Mouse (Mus musculus) adrenal gland, adult 2 months (tissue): ENCODE data around the gene Rundc3b. TPM values are rescaled to one million over a fixed set of nuclear protein-coding genes. Genes with fewer than 3 reads are reported as not detected.
A peak's percentile ranks its signal among the peaks of the same experiment; 100 is the strongest.

Source experiments
- DNase-seq: peaks from one replicate; pipeline ENCODE4 v3.0.0; 2021
- long read RNA-seq: library from polyadenylated mRNA; stranded (forward); transcript quantifications from one replicate; pipeline ENCODE4 v2.0.0, GENCODE M21; 2021
- polyA plus RNA-seq: library from polyadenylated mRNA; depleted of rRNA; stranded (reverse); fragments of >200 nt; gene quantifications from 2 replicates; pipeline ENCODE4 v1.2.3, GENCODE M21; 2012; rRNA removed
- total RNA-seq, 2 experiments: library from RNA; stranded (reverse); gene quantifications; 2 replicates each; pipeline ENCODE4 v1.2.3; 2021

Gene Rundc3b
- total RNA-seq, result 1 to 10 TPM; 3.8 to 6.0 TPM
- 1.8 and 1.9 TPM in 2 replicates for polyA plus RNA-seq
- long read RNA-seq, partial matches to known transcripts, result 0 of 2 reads
- long read RNA-seq, other reads (novel, unspliced or antisense), result 0 of 2 reads

- DNase-seq, result peak; percentile 96
Measured at GRCm38 (mm10) chr5:8622596-8623231, at the start of gene Rundc3b. TSS of gene Rundc3b (minus strand) at chr5:8622952.

GRCm38 (mm10) chr5:8669606-8670005 lies 46.9 kb upstream of the Rundc3b start:
- DNase-seq, result no peak

GRCm38 (mm10) chr5:8667758-8668474 lies 45.2 kb upstream of the Rundc3b start:
- no peak for DNase-seq

- DNase-seq, result no peak
Measured at GRCm38 (mm10) chr5:8664678-8665077, 41.9 kb upstream of the Rundc3b start.

GRCm38 (mm10) chr5:8660738-8661151 lies 38.0 kb upstream of the Rundc3b start:
- DNase-seq, result no peak

GRCm38 (mm10) chr5:8659911-8660737 lies 37.4 kb upstream of the Rundc3b start, which contains the start of gene Abcb1a:
TSS of gene Abcb1a (plus strand) at chr5:8660077.
- peak; percentile 84 for DNase-seq

GRCm38 (mm10) chr5:8652085-8652484 lies 29.3 kb upstream of the Rundc3b start:
- no peak for DNase-seq

- DNase-seq, result no peak
Measured at GRCm38 (mm10) chr5:8648774-8649173, 26.0 kb upstream of the Rundc3b start.

GRCm38 (mm10) chr5:8648300-8648699 lies 25.5 kb upstream of the Rundc3b start:
- DNase-seq, result no peak

GRCm38 (mm10) chr5:8634489-8634975 lies 11.8 kb upstream of the Rundc3b start:
- peak; percentile 64 for DNase-seq

- DNase-seq, result no peak
Measured at GRCm38 (mm10) chr5:8632901-8633300, 10.1 kb upstream of the Rundc3b start.

GRCm38 (mm10) chr5:8622071-8622595 lies 619 bp downstream of the Rundc3b start:
- peak; percentile 85 for DNase-seq

- no peak for DNase-seq
Measured at GRCm38 (mm10) chr5:8571118-8571517, 51.6 kb downstream of the Rundc3b start.

- no peak for DNase-seq
Measured at GRCm38 (mm10) chr5:8566867-8567266, 55.9 kb downstream of the Rundc3b start.

GRCm38 (mm10) chr5:8544512-8544911 lies 78.2 kb downstream of the Rundc3b start:
- no peak for DNase-seq

- DNase-seq, result no peak
Measured at GRCm38 (mm10) chr5:8542631-8543207, 80.0 kb downstream of the Rundc3b start.

GRCm38 (mm10) chr5:8541120-8542117 lies 81.3 kb downstream of the Rundc3b start:
- no peak for DNase-seq

GRCm38 (mm10) chr5:8519006-8519405 lies 103.7 kb downstream of the Rundc3b start:
- no peak for DNase-seq

- DNase-seq, result no peak
Measured at GRCm38 (mm10) chr5:8491778-8492177, 131.0 kb downstream of the Rundc3b start.

- no peak for DNase-seq
Measured at GRCm38 (mm10) chr5:8489471-8490110, 133.2 kb downstream of the Rundc3b start.
